Mouse (Mus musculus) heart, postnatal 25 days (tissue): ENCODE measurements around the gene Gse1. TPM values are rescaled to one million over a fixed set of nuclear protein-coding genes. Genes with fewer than 3 reads are reported as not detected.
A peak's percentile ranks its signal among the peaks of the same experiment; 100 is the strongest.

Source experiments
- DNase-seq: peaks from one replicate; pipeline ENCODE4 v3.0.0; 2022; ENCODE audit warnings: low spot score
- intact Hi-C: fragments of 180-260 bp; cut with DNase I; formaldehyde crosslinking; loops from one replicate; pipeline ENCODE4 v1.15.1; 2025
- total RNA-seq, 2 experiments: library from RNA; stranded (reverse); gene quantifications; 2 replicates each; pipeline ENCODE4 v1.2.3; 2021

The Gse1 gene
- total RNA-seq, 2 experiments from 2014 or later = 20.1 to 25.9 TPM

DNA sequence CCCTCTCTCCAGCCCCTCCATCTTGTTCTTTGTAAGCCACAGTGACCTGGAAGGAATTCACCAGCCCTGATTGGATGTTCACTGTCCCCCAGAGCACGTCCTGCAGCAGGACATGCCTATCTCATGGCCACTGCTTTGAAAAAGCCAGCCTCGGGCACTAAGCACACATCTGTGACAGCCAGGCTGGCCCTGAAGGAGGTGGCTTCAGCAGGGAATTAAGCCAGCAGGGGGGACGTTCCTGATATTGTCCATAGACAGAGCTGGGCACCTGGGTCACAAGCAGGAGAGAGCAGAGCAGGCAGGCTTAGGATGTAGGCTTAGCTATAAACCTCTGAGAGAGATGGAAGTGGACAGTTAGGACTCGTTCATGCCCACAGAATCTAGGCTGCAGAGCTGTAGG lies 153.6 kb downstream of the Gse1 start:
- DNase-seq = no peak
- intact Hi-C loops = no loop called here

DNA sequence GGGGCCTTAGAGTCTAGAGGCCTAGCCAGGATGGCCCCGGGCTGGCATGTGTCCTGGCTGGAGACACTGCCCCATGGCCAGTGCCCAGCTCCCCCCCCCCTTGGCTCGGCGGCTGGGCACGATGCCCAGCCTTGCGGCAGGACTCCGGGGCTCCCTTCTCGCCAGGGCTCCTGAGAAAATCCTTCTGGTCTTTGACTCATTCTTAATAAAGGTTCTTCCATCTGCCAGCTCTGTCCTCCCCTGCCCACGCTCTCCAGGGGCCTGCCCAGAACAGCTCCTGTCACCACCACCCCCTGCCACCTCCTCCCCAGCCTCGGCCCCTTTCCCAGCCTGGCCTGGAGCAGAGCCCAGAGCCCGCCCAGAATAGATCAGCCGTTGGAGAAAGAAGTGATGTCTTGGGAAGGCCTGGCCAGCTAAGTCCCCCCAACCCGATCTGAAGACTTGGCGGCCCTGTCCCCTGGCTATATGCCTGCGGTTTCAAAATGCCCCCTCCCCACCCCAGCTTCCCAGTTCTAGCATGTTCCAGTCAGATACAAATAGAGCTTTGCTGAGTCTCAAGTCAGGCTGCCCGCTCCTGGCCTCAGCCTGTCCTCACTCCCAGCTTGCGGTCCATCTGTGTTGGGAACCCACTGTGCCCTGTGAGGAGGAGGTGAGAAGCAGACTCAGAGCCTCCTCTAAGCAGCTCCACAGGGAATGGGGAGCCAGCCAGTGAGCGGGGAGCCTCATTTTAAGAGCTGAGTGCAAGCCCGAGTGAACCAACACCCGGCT lies 154.4 kb downstream of the Gse1 start:
- intact Hi-C loops = no loop called here
- peak; percentile 87 for DNase-seq

DNA sequence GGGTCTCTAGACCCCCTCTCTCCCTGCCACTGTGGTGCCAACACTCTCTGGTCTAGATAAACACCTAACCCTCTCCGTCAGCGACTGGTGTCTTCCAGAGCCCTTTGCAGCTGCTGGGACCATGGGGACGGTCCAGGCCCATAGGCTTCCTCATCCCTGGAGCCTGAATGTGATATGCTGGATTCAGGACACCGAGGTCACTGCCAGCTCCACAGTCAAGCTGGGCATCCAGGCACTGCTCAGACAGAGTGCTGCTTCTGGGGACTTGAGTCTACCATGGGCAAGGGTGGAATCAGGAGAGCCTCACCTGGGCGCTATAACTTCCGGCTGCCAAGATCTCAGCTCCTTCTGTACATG lies 154.9 kb downstream of the Gse1 start:
- intact Hi-C loops = no loop called here
- DNase-seq = no peak

DNA sequence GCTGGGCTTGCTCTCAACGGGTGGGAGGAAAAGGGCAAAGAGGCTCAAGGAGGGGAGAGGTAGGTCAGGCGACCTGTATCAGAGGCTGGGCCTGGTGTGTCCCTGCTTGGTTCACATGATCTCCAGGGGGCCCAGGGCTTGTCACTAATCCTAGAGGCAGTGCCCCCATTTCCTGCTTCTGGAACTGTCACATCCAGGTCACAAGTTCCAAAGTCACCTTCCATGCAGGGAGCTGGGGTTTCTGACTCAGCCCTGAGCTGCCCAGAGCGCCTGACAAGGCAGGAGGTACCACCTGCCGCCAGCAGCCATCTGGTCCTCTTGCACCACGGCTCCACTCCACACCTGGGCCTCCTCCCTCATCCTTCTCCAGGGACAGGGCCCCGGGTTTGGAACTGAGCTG lies 155.5 kb downstream of the Gse1 start:
- intact Hi-C loops = no loop called here
- DNase-seq = no peak

DNA sequence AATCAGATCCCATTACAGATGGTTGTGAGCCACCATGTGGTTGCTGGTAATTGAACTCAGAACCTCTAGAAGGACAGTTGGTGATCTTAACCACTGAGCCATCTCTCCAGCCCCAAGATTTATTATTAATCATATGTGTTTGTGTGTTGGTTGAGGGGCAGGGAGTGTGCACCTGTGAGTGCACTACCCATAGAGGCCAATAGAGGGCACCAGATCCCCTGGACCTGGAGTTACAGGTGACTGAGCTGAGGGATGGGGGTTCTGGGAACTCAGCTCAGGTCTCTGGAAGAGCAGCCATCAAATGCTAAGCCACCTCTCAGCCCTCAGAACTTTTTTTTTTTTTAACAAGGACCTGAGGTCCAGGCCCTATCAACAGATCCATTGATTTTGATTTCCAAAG lies 156.5 kb downstream of the Gse1 start:
- DNase-seq = no peak
- intact Hi-C loops = no loop called here

DNA sequence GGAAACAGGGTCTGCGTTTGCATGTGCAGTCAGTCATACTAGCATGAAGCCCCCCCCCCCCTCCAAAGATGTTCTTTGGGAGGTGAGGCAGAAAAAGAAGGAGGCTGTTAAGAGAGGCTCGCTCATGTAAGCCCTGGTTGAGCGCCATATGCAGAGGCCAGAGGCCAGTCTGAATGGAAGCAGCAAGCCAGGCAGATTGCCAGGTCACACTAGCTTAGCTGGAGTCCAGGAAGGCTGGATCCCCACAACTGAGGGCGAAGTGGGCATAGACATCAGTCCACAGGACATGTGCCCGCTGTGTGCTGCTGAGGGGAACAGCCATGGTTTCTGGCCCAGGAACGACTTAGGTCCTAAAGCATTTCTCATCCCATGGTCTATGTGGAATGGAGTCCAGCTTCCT lies 160.0 kb downstream of the Gse1 start:
- no peak for DNase-seq
- intact Hi-C loops = no loop called here

DNA sequence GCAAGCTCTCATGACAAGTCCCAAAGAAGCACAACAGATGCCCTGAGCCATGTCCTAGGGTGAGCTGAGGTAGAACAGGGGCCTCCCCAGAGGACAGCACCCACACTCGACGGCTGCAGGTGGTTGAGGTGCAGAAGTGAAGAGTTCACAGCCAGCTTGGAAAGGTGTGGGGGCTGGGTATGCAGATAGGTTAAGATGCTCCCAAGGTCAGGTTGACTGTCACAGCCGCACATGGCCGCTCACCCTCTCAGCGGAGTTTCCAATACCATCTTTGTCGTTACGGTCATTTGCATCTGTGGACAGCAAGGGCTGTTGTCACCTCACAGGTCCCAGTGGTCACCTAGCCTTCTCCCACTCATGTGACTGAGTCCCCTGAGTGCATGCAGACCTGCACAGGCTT lies 162.3 kb downstream of the Gse1 start:
- DNase-seq = no peak
- intact Hi-C loops = no loop called here

DNA sequence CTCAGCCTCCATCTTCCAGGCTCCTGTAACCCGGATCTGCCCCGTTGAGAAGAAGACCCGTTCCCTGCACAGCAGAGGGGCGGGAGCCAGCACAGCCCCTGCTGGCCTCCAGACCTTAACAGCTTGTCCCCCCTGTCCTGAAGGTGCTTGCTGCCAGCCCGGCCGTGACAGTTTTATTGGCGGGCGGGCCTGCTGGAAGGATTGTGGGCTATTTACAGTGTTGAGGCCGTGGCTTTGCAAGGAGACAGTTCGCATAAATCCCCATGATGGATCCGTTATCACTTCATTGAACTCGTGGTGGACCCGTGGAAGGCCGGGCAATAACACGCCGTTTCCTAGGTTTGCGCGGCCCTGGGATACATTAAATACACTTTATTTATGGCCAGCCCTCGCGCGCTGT lies 163.6 kb downstream of the Gse1 start:
- intact Hi-C loops = no loop called here
- no peak for DNase-seq

DNA sequence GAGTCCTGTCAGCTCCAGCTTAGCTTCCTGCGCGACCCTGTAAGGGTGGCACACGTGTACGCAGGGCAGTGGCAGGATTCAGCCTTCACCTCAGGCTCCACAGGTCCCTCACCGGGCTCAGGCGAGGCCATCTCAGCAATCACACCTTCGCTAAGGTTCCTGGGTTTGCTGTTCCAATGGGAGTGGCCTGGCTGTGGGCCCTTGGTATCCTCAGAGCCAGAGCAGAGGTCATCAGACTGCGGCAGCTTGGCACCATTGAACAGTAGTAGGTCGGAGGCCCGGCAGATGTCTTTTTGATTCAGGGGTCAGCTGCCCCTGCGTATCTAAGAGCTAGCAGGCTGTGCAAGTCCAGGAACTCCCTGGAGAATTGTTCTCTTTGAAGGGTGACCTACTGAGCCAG lies 164.8 kb downstream of the Gse1 start:
- intact Hi-C loops = no loop called here
- DNase-seq = no peak

DNA sequence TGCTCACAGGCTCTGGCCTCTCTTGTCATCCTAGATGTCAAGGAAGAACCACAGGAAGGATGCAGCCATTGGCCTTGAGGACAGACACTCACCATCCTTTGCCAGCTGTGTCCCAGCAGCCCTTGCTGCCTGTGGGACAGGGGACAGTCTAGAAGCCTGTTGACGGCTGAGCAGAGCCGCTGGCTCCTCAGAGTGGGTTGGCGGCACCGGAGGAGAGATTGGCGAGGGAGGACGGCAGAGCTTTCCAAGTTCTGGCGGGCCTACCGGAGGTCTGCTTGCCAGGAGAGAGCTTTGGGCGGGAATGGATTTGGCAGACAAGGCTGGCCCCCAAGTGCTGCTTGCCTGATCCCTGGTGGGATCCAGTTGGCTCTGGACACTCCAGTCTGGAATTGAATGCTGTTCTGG lies 165.6 kb downstream of the Gse1 start:
- intact Hi-C loops = no loop called here
- DNase-seq = peak; percentile 33

DNA sequence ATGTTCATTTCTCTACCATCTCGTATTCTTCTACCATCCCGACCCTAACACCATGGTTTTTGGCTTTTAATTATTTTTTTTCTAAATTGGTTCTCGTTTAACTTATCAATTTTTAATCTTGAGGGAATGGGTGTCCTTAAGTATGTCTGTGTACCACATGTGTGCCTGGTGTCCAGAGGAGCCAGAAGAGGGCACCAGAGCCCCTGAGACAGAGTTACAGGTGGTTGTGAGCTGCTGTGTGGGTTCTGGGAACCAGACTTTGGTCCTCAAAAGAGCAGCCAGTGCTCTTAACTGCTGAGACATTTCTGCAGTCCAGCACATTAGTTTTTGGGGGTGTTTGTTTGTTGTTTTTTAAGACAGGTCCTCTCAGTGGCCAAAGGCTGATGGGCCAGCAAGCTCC lies 167.6 kb downstream of the Gse1 start:
- no peak for DNase-seq
- intact Hi-C loops = no loop called here

DNA sequence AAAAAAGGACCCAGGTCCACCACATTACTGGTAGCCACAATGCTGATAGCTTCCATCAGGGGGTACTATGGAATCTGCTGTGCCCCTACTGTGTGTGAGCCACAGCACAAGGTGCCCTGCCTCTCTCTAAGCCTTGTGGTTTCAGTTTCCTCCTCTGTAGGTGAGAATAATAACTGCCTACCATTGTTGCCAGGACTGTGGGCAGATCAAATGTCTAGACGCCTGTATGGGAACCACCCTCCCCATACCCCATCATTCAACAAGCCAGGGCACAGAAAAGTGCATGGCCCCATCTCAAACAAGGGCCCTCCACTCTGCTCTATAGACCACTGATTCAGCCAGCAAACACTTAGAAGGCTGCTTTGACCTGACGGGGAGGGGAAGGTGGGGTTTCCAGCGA lies 168.5 kb downstream of the Gse1 start:
- no peak for DNase-seq
- intact Hi-C loops = no loop called here

DNA sequence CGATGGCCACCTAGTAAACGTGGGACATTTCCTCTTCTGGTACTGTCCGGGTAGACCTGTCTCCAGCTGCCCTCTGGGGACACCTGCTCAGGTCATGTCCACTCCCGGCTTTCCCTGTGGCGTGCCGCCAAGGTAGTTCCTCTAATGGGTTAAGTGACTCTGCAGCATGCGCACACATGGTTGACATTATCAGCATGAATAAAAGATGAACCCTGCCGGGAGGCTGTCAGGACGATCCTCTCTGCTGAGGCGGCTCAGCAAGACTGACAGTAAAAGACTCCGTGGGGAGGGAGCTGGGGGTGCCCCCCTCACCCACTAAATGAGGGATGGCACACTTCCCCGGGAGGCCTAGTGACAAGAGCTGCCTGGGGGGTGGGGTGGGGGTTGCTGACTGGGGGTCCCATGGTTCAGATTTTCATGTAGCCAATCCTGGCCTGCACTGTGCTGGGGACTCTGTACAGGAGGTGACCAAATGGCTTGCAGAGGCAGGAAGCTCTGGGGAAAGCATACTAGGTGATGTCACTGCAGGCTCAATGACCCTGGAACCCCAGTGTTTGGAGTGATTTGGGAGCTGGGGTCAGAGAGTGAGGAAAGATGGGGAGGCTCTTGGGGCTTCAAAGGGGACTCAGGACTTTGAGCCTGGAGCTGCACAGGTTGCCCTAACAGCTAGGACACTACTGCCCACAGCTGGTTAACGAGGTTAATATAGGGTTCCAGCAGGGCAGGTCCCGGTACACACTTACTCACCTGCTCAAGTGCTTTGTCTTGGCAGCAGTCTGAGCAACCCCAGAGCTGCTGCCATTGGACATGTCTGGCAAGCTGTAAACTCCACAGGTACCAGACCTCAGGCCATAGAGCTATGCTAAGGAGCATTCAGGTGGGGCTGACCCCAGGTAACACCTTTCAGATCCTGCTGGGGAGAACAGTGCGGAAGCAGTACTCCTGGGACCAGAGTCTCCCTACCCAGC lies 169.5 kb downstream of the Gse1 start:
- intact Hi-C loops = no loop called here
- no peak for DNase-seq

DNA sequence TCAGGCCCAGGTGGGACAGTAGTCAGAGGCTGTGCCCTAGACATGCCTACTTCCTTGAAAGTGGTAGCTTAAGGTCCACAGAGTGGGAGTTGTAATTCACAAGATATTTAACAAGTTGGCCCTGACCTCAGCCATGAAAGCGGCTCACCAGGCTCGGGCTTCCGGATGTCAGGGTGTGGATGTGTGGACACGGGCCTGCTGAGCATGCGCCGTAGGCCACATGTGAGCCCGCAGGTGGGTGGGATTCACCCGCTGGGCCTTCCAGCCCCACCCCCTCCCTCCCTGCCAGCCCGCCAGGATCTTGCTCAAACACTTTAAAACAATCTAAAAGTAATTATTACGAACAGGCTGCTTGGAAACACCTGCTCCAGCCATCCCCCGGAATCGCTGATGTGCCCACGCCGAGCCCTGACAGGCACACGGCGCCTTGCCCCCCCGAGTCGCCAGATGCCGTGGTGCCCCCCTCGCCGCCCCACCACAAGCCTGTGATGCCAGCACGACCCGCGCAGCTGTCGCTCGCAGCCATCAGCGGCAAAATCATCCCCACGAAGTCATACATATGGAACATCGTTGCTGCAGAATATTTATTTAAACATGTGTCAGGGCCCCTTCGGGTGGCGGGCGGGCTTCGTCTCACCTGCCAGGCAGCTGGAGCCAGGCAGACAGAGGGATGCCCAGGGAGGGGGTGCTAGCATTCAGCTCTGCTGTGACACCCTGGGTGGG lies 171.1 kb downstream of the Gse1 start:
- intact Hi-C loops = no loop called here
- DNase-seq = no peak

DNA sequence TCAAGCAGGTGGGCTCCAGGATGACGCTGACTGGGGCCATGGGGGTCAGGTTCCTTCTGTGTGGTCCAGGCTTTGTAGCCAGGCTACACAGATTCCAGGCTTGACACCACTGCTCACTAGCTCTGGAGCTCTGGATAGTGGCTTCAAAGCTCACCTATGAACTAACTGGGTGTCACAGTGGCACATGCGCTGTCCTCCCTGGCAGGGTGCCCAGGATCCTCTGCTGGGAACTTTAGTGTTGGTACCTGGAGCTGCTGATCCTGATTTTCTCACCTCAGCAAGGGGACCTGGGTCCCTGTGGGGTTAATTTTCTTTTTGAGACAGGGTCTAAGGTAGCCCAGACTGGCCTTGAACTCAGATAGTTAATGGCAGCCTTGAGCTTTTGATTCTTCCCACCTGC lies 173.0 kb downstream of the Gse1 start:
- DNase-seq = no peak

DNA sequence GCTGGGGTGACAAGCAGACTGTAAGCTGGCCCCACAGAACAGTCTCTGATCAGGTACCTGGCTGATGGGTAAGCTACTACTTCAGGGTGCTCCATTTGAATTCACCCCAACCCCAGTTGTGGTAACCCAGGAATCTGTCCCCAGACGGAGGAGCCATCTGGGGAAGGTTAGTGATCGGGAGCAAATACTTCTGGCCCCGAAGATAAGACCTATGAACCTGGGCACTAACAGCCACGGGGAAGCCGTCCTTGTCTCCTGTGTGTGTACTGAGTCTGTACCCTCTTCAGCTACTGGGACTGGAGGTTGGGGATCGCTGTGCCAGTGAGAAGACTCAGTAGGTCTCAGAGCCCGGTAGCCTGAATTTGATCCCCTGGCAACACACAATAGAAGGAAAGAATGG lies 173.5 kb downstream of the Gse1 start:
- no peak for DNase-seq
- intact Hi-C loops = no loop called here

More for the DNA sequence above, 173.0 kb downstream of the Gse1 start:
- intact Hi-C loops = no loop called here

DNA sequence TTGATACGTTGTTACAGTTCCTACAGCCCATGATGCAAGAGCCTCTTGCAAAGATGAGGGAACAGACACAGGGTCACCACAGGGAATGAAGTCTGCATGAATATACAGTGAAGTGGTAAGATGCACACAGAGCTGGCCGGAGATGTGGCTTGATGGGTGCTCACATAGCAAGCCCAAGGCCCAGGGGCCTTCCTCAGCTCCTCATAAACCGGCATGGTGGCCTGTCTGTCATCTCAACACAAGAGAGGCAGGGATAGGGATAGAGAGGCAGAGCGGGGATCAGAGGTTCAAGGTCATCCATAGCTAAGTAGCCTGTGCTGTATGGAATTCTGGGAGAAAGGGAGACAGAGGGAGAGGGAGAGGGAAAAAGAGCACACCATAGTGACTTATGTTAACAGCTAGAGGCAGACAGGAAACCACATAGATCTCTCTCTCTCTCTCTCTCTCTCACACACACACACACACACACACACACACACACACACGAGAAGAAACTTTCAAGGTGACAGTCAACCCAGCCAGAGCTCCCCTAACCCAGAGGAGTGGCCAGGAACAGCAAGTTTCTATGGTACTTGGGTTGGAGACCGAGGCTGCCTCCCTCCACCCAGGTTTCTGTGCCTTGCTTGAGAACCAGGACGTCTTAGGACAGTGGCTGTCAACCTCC lies 175.5 kb downstream of the Gse1 start:
- DNase-seq = no peak
- intact Hi-C loops = no loop called here

DNA sequence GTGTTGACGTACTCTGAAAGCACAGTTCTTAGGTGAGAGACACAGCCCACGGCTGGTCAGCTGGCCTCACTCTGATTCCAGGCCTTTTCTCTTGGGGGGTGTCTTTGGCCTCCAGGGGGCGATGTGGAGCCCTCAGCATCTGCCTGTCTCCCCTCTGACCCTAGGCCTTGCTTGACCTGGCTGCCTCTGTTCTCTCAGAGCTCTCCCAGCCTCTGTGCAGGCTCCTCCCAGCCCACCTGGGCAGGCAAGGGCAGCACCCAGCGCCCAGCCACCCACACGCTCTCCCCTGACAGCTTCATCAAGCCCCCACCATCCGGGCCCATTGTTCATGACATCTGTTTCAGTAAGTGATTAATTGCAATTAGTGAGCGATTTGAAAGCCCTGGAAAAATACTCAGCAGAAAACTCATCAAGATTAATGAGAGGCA lies 176.4 kb downstream of the Gse1 start:
- intact Hi-C loops = loop anchor here (5.0 kb wide), 1 partner anchor 63 kb away; no protein-coding TSS in a partner anchor
- DNase-seq = no peak

DNA sequence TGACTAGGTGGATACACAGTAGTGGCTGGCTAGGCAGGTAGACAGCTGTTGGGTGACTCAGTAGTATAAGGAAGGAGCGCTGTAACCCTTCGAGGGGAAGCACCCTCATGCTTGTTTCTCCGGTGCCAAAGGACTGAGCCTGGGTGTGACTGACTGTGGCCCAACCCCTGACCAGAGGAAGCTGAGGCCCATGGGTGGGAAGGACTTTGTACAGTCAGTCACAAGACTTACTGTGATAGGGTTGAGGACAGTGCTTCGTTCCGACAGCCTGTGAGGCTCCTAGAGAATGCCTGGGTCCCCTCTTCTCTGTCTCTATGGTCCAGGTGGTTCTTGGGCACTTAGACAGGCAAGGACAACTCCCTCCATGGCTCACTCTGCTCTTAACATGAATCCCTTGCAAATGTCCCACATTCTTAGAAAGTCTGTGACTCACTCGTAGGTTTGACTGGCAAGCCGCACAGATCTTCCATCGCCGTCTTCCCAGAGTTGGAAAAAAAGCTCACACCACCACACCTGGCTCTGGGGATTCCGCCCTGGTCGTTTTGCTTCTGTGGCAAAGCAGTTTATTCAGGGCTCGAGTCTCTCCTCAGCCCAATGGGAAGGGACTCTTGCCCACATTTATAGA lies 177.9 kb downstream of the Gse1 start:
- intact Hi-C loops = loop anchor here (2.0 to 5.0 kb wide), 2 partner anchors 61 to 129 kb away; no protein-coding TSS in a partner anchor
- no peak for DNase-seq
